ENCODE assay signal across 20 mouse cellular contexts in the genomic region with DNA sequence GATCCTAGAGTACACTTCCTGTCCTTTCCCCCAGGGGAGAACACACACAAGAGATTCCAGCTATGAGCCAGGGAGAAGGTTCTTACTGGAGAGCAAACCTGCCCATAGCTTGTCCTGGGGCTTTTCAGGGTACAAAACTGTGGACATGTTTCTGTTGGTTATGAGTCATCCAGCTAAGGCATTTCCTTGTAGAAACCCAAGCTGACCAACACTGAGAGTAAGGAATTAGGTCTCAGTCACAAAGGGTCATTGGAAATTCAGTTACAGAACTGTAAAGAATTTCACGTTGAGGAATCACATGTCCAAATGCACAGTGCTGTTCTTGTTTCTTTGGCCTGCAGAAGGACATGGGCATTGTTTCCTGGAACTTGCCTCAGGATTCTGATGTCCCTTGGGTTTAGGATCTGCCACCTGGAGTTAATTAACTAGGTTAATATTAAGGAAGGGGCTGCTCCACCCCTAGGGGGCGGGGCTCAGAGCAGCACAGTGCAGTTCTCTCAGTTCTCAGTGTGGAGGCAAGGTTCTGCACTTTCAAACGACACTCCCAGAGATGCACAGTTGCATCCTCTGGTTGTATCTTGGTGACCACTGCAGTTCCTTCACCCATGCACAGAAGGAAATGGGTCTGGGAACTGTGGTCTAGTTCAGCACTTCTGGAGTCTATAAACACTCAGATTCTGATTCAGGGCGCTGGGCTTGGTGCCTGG. TPM values are rescaled to one million over a fixed set of nuclear protein-coding genes. Genes with fewer than 3 reads are reported as not detected.
DNase-seq lines count a peak whose midpoint lies in the region; ATAC-seq and TF ChIP-seq lines count a peak whose summit lies in the region.
"Had no signal": no experiment of that assay in that cellular context is flagged by ENCODE, and none has a peak within 500 bp of the region (broad histone marks: within the 10 kb centered on the region; RNA-seq: fewer than 3 reads in every experiment).

No protein-coding gene starts in this region.

- H3K9me3 ChIP-seq in limb, embryonic 12.5 days = no peaks in the 10 kb centered on the region
- H3K9me3 ChIP-seq: heart, embryonic 15.5 days; stomach, embryonic 15.5 days had no signal

- peak; percentile 11 for DNase-seq in kidney, adult 9 months
- DNase-seq in kidney, postnatal 10 days = no peak
- DNase-seq in Patski (ENCODE audit: low read depth, low spot score) = no peak
- DNase-seq in fibroblast of lung, adult 2 months (ENCODE audit: low read depth) = peak; percentile 66
- DNase-seq in adrenal gland, postnatal 4 days (ENCODE audit: low spot score in 2 of 2) = no peak
- DNase-seq in spleen, adult 18-20 months = no peak
- no peak for DNase-seq in cerebellum, adult 9-10 months
- DNase-seq: cerebellum, postnatal 14 days; lung, postnatal 36 days; right cerebral cortex, postnatal 14 days; thymus, postnatal 4 days had no signal

- H3K4me2 ChIP-seq in limb, embryonic 12.5 days = no peak overlapping the region
- H3K4me2 ChIP-seq: heart, embryonic 15.5 days; stomach, embryonic 15.5 days had no signal

- peak overlapping the region; percentile 20; the same call in 1 of the 2 replicates for H3K27ac ChIP-seq in limb, embryonic 12.5 days
- H3K27ac ChIP-seq: heart, embryonic 15.5 days; layer of hippocampus, adult 2 months; liver, embryonic 14.5 days; stomach, embryonic 15.5 days had no signal

- WGBS in limb, embryonic 12.5 days = 29% methylated on average over 4 of the region's 4 CpGs

- CTCF ChIA-PET in Patski (lab: Charles Lee) = interaction anchor here (1.1 kb wide), 1 partner anchor 26 kb away, joined by 3 read pairs; no protein-coding TSS in a partner anchor

- TF ChIP-seq CTCF in Patski (IDR thresholded peaks at IDR 0.05) = no peak

- POLR2A ChIA-PET in Patski (lab: Charles Lee) = no interaction called here

- no peak overlapping the region for H3K4me3 ChIP-seq in limb, embryonic 12.5 days (replicated peaks)
- H3K4me3 ChIP-seq: heart, embryonic 15.5 days; layer of hippocampus, adult 2 months; stomach, embryonic 15.5 days had no signal

- in situ Hi-C loops in Patski (cut with MboI; ENCODE audit: low pct_unique_long_range_greater_than_20kb) = no loop called here

- peak; percentile 94 for ATAC-seq in Patski
- peak; percentile 63; the same call in 1 of the 2 replicates for ATAC-seq in limb, embryonic 12.5 days (ENCODE audit: insufficient number of reproducible peaks, insufficient read depth, low FRiP score, low TSS enrichment, low read depth)
- ATAC-seq: CD4-positive, CD25-positive, alpha-beta regulatory T cell, adult 4 months; hindbrain, embryonic 16.5 days had no signal

- H3K27me3 ChIP-seq in Patski = no peaks in the 10 kb centered on the region
- peaks cover 14% of the 10 kb centered on the region; the same call in 1 of the 2 replicates for H3K27me3 ChIP-seq in limb, embryonic 12.5 days
- H3K27me3 ChIP-seq: heart, embryonic 15.5 days; stomach, embryonic 15.5 days had no signal

- no peak overlapping the region for H3K9ac ChIP-seq in limb, embryonic 12.5 days (replicated peaks)
- H3K9ac ChIP-seq: heart, embryonic 15.5 days; liver, embryonic 14.5 days; stomach, embryonic 15.5 days had no signal

- H3K4me1 ChIP-seq in limb, embryonic 12.5 days (replicated peaks) = peaks cover 52% of the 10 kb centered on the region
- H3K4me1 ChIP-seq: heart, embryonic 15.5 days; stomach, embryonic 15.5 days had no signal

- no peaks in the 10 kb centered on the region for H3K36me3 ChIP-seq in limb, embryonic 12.5 days
- H3K36me3 ChIP-seq: heart, embryonic 15.5 days; stomach, embryonic 15.5 days had no signal

RNA-seq across cellular contexts. Expression of a gene that starts 18.4 kb away (rescaled TPM):
- not detected for polyA plus RNA-seq in Patski (2021)
- not detected in 2 replicates for polyA plus RNA-seq in limb, embryonic 12.5 days (2016; fragmentation: Nextera tagmentation; extraction: Ambion mirVana)
- not detected for total RNA-seq in adrenal gland, postnatal 4 days (2021)
- total RNA-seq: adrenal gland, adult 2 months; gastrocnemius, adult 18-20 months; layer of hippocampus, adult 2 months had no signal
- polyA plus RNA-seq: adrenal gland, adult 2 months; CD4-positive, CD25-positive, alpha-beta regulatory T cell, adult 4 months; heart, embryonic 15.5 days had no signal

Comparison
In these comparisons a context has a peak if more than half of its experiments do, and no peak if none do; other contexts are left out.
1. DNase-seq: peak in kidney, adult 9 months (single experiment) and fibroblast of lung, adult 2 months (single experiment); none in kidney, postnatal 10 days (single experiment), Patski (single experiment), adrenal gland, postnatal 4 days (0 of 2), spleen, adult 18-20 months (0 of 2) and cerebellum, adult 9-10 months (single experiment).